Mouse (Mus musculus) hindbrain, postnatal 0 days (tissue): ENCODE measurements at regions not wholly inside any gene's neighbourhood (a gene's known extent, or its start where the extent isn't known, plus 50 kb on each side); places are given as distances from the start of the nearest gene placed in this dataset.

ENCODE experiments used
- ATAC-seq: fragments of 200-750 bp; cut with Nextera tagmentation; 2 replicates; pipeline ENCODE4 v1.8.0; 2017; ENCODE audit warnings: mild to moderate bottlenecking, moderate TSS enrichment, moderate library complexity
- DNase-seq: peaks from one replicate; pipeline ENCODE4 v3.0.0-alpha.2; 2015; ENCODE audit warnings: low spot score
- H3K27ac ChIP-seq: fragments of 300-500 bp; sonication (generic); 2 replicates; pipeline ENCODE4 v1.5.1; 2014; ENCODE audit warnings: mild to moderate bottlenecking
- H3K27me3 ChIP-seq: fragments of 300-500 bp; sonication (generic); 2 replicates; pipeline ENCODE4 v1.6.1; 2014; ENCODE audit warnings: low read length, mixed read lengths; ENCODE audit not compliant: insufficient read depth
- H3K36me3 ChIP-seq: fragments of 300-500 bp; sonication (generic); 2 replicates; pipeline ENCODE4 v1.6.1; 2014; ENCODE audit warnings: low read length, mixed read lengths; ENCODE audit not compliant: insufficient read depth
- H3K4me1 ChIP-seq: fragments of 300-500 bp; sonication (generic); 2 replicates; pipeline ENCODE4 v1.6.1; 2014; ENCODE audit warnings: antibody characterized with exemption, low read length, mixed read lengths; ENCODE audit not compliant: insufficient read depth
- H3K4me2 ChIP-seq: fragments of 300-500 bp; sonication (generic); 2 replicates; pipeline ENCODE4 v1.6.1; 2014; ENCODE audit warnings: low read depth, mild to moderate bottlenecking, low read length, moderate library complexity, mixed read lengths
- H3K4me3 ChIP-seq: fragments of 300-500 bp; sonication (generic); 2 replicates; pipeline ENCODE4 v1.5.1; 2014; ENCODE audit warnings: low read length
- H3K9ac ChIP-seq: fragments of 300-500 bp; sonication (generic); replicated peaks from 2 replicates; pipeline ENCODE4 v1.6.1; 2014; ENCODE audit warnings: mild to moderate bottlenecking, low read length, moderate library complexity, mixed read lengths
- H3K9me3 ChIP-seq: fragments of 300-500 bp; sonication (generic); 2 replicates; pipeline ENCODE4 v1.6.1; 2016; ENCODE audit warnings: low read length, mixed read lengths
- CTCF ChIP-seq: IDR thresholded peaks from 2 replicates; pipeline ENCODE4 v1.5.1; 2016; ENCODE audit warnings: antibody characterized with exemption, control low read depth, low read depth
- WGBS: fragments of 180-500 bp; shearing (Covaris S2); extraction: QIAGEN DNeasy Blood & Tissue Kit; methylation state at CpG from one replicate; pipeline ENCODE4 v1.1.7; 2014; 5-methylcytosine and 5-hydroxymethylcytosine counted together

DNA sequence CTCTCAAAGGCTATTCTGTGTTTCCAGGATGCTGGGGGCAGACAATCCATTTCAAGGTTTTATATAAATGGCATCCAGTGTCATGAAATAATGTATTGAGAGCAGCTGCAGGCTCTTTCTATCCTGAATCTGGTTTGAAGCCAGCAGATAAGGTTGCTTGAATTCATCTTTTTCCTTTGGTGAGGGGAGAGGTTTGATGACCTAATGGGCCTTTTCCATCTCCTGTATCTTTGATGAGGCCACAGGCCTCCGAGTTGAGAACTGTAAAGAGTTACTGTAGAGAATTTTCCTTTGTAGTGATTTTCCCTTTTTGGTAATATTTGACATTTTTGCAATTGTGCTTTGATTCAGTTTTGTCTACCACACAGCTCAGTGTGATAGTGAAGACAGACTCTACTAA lies 458.8 kb upstream of the 1700008P02Rik start:
- no peak overlapping the region for H3K4me3 ChIP-seq
- no peaks in the 10 kb centered on the region for H3K9me3 ChIP-seq
- no peak overlapping the region for H3K4me2 ChIP-seq
- DNase-seq: no peak
- no peak for ATAC-seq
- H3K9ac ChIP-seq: no peak overlapping the region
- H3K27me3 ChIP-seq: no peaks in the 10 kb centered on the region
- no peaks in the 10 kb centered on the region for H3K4me1 ChIP-seq
- 73% methylated on average over 1 of the region's 1 CpGs for WGBS
- TF ChIP-seq CTCF: no peak
- no peak overlapping the region for H3K27ac ChIP-seq
- H3K36me3 ChIP-seq: no peaks in the 10 kb centered on the region

DNA sequence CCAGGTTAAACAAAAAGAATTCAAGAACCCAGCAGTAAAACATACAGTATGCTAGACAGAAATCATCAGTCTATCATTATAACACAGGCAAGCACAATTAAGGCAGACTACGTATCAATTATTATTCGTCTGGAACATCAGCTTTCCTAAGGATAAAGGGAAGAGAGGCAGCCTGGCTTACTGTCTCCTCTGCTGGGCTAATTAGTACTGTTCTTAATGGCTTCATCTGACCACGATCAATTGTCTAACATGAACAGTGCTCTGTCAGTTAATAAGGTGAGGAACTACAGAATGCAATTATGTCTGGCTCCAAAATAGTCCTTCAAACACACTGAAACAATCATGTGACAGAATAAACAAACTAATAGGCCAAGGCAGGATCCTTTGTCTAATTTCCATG lies 456.6 kb upstream of the 1700008P02Rik start:
- Histone ChIP-seq H3K36me3 (no peaks in the 10 kb centered on the region), H3K4me1 (no peaks in the 10 kb centered on the region), H3K9me3 (no peaks in the 10 kb centered on the region), H3K27ac (no peak overlapping the region), H3K4me3 (no peak overlapping the region), H3K9ac (no peak overlapping the region), H3K4me2 (no peak overlapping the region), H3K27me3 (no peaks in the 10 kb centered on the region)
- DNase-seq (no peak), ATAC-seq (no peak)
- TF ChIP-seq CTCF: no peak
- 56% methylated on average over 3 of the region's 3 CpGs for WGBS

DNA sequence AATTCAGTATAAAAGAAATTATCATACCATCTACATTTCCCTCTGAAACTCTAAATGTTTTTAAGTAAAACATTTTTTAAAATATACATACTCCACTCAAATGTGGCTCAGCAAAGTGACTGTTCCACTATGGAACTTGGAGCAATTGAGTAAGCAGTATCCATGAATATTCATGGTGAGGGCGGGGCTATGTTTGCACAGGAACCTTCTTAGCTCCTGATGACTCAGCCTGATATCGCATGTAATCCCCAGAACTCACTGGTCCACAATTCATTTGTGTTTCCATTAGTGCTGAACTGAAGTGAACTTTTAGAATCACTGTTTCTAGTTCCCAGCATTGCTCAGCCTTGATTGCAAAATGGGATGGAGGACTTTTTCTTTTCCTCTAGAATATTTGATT lies 454.2 kb upstream of the 1700008P02Rik start:
- Histone ChIP-seq H3K4me3 (no peak overlapping the region), H3K9ac (no peak overlapping the region), H3K9me3 (no peaks in the 10 kb centered on the region), H3K4me1 (no peaks in the 10 kb centered on the region), H3K27ac (no peak overlapping the region), H3K27me3 (no peaks in the 10 kb centered on the region), H3K36me3 (no peaks in the 10 kb centered on the region), H3K4me2 (no peak overlapping the region)
- ATAC-seq (no peak), DNase-seq (no peak)
- TF ChIP-seq CTCF: no peak
- 54% methylated on average over 2 of the region's 2 CpGs for WGBS

DNA sequence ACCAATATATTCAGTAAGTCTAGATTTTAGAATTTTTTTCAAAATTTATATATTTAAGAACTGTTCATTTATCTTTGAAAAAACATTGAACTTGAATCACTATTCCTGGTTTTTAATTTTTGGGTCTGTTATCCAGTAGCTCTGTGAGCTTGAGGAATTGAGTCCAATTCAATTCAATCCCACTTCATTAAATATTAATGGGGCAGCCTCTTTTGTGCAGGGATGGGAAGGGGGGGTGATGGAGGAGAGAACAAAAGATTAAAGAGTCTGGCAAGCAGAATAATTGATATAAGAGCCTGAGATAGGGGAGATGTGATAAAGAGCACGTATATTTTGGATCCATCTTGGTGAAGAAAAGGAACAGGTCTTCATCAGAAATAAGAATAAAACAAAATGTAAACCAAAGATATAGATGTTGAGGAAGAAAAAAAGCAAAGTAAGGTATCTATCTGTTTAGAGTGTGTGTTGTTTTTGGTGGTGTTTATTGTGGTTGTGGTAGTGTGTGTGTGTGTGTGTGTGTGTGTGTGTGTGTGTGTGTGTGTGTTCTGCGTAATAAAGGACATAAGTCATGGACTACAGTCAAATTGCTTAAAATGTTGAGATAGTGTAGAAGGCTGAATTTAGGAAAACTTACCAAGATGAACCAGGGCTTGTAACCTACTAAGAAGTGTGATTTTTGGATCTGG lies 421.3 kb upstream of the 1700008P02Rik start:
- ATAC-seq (no peak), DNase-seq (no peak)
- H3K27ac ChIP-seq: no peak overlapping the region
- H3K9me3 ChIP-seq: no peaks in the 10 kb centered on the region
- no peaks in the 10 kb centered on the region for H3K4me1 ChIP-seq
- TF ChIP-seq CTCF: no peak
- H3K27me3 ChIP-seq: no peaks in the 10 kb centered on the region
- no peak overlapping the region for H3K4me2 ChIP-seq
- 48% methylated on average over 2 of the region's 2 CpGs for WGBS
- H3K4me3 ChIP-seq: no peak overlapping the region
- no peak overlapping the region for H3K9ac ChIP-seq
- H3K36me3 ChIP-seq: no peaks in the 10 kb centered on the region

DNA sequence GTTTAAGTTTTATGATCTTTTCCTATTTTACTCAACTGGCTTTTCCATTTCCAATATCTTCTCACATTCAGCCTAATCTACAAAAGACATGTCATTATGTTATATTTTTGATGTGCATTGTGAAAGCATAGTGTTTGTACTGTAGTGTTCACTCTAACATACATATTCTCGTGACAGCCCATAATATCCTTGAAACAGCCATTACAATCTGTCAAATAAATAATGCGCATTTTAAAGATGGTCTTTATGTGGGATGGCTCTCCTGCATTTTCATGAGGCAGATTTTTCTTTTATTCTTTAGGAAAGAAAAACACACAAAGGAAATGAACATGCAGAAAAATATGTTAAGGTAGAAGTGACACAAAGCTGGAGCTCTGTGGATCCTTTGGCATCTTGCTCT lies 415.6 kb upstream of the 1700008P02Rik start:
- DNase-seq: no peak
- Histone ChIP-seq H3K4me3 (no peak overlapping the region), H3K36me3 (no peaks in the 10 kb centered on the region), H3K9ac (no peak overlapping the region), H3K4me1 (no peaks in the 10 kb centered on the region), H3K27me3 (no peaks in the 10 kb centered on the region), H3K27ac (no peak overlapping the region), H3K4me2 (no peak overlapping the region), H3K9me3 (no peaks in the 10 kb centered on the region)
- TF ChIP-seq CTCF: no peak
- no peak for ATAC-seq
- 36% methylated on average over 2 of the region's 2 CpGs for WGBS

DNA sequence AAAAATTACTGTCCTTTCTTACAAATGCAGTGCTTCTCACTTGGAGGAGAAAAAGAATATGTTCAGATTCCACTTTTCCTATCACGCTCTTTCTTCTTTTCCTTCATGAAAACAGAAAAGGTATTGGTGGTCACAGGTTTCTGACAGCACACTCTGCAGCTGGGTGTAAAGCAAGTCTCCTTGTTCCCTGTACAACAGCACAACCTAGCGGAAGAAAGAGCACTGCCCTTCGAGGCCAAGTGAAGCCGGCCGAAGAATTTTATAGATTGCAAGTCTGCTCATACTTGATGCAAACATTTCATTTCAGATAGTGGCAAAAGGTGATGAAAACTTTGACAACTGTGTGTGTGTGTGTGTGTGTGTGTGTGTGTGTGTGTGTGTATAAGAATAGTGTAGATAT lies 407.6 kb upstream of the 1700008P02Rik start:
- ATAC-seq (peak; percentile 79), DNase-seq (peak; percentile 86)
- Histone ChIP-seq H3K9ac (no peak overlapping the region), H3K9me3 (no peaks in the 10 kb centered on the region), H3K4me3 (no peak overlapping the region), H3K27me3 (no peaks in the 10 kb centered on the region), H3K4me2 (no peak overlapping the region), H3K36me3 (no peaks in the 10 kb centered on the region), H3K4me1 (no peaks in the 10 kb centered on the region), H3K27ac (no peak overlapping the region)
- TF ChIP-seq CTCF: peak; percentile 90
- WGBS: 18% methylated on average over 5 of the region's 5 CpGs

DNA sequence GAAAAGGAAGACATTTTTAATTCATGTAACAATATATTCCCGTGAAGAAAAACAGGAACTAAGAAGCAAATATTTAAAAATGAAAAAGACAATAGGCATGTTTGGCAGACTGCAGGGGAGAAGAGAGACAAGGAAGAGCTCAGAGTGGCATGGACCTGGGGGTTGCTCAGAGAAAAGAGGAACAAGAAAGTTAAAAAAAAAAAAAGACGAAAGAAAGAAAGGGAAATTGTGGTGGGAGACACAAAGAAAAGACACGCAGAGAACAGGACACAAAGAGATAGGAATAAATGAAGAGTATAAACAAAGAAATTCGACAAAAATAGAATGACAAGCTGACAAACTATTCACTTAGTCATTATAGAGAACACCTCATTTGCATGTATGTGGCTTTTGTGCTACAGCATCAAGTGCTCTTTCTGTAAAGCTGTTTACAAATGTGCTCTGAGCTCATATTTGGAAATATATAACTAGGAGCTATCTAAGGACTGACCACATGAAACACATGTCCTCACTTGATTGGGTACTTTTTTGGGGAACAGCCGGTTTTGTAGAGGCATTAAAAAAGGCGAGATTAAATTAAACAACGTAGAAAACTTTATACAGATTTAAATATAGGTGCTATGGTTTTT lies 394.2 kb upstream of the 1700008P02Rik start:
- no peaks in the 10 kb centered on the region for H3K27me3 ChIP-seq
- 24% methylated on average over 7 of the region's 7 CpGs for WGBS
- TF ChIP-seq CTCF: no peak
- H3K4me2 ChIP-seq: no peak overlapping the region
- no peaks in the 10 kb centered on the region for H3K36me3 ChIP-seq
- H3K4me1 ChIP-seq: no peaks in the 10 kb centered on the region
- DNase-seq (no peak), ATAC-seq (no peak)
- H3K9me3 ChIP-seq: no peaks in the 10 kb centered on the region
- H3K27ac ChIP-seq: no peak overlapping the region
- H3K4me3 ChIP-seq: no peak overlapping the region
- no peak overlapping the region for H3K9ac ChIP-seq
